Mouse (Mus musculus): Measurements from ENCODE around the gene Ccdc169.
A peak's percentile ranks its signal among the peaks of the same experiment; 100 is the strongest.

- peak; percentile 38; the same call in 1 of the 2 replicates for TF ChIP-seq CTCF (IDR thresholded peaks at IDR 0.05; ENCODE audit: borderline replicate concordance, extremely low read depth, insufficient read depth, insufficient read length)
- no peak for TF ChIP-seq POLR2A (IDR thresholded peaks at IDR 0.05; ENCODE audit: borderline replicate concordance, extremely low read depth, insufficient read depth, insufficient read length, poor library complexity, severe bottlenecking)
Observed at GRCm38 (mm10) chr3:55087360-55087759, 49.8 kb upstream of the Ccdc169 start.
